Mouse (Mus musculus) lung, embryonic 15.5 days (tissue): ENCODE results near the gene Dazap1. TPM values are rescaled to one million over a fixed set of nuclear protein-coding genes. Genes with fewer than 3 reads are reported as not detected.

Experiments used
- ATAC-seq: fragments of 200-750 bp; cut with Nextera tagmentation; 2 replicates; pipeline ENCODE4 v1.8.0; 2017; ENCODE audit warnings: moderate number of reproducible peaks, borderline replicate concordance; ENCODE audit not compliant: low FRiP score, low TSS enrichment; ENCODE audit errors: extremely low read depth
- H3K27ac ChIP-seq: fragments of 300-500 bp; sonication (generic); 2 replicates; pipeline ENCODE4 v1.5.1; 2015; ENCODE audit warnings: moderate library complexity, mild to moderate bottlenecking, inconsistent platforms
- H3K27me3 ChIP-seq: fragments of 300-500 bp; sonication (generic); 2 replicates; pipeline ENCODE4 v1.6.1; 2015; ENCODE audit warnings: inconsistent platforms
- H3K36me3 ChIP-seq: fragments of 300-500 bp; sonication (generic); 2 replicates; pipeline ENCODE4 v1.6.1; 2015; ENCODE audit warnings: inconsistent platforms
- H3K4me1 ChIP-seq: fragments of 300-500 bp; sonication (generic); 2 replicates; pipeline ENCODE4 v1.6.1; 2015; ENCODE audit warnings: inconsistent platforms
- H3K4me2 ChIP-seq: fragments of 300-500 bp; sonication (generic); 2 replicates; pipeline ENCODE4 v1.6.1; 2015; ENCODE audit warnings: inconsistent platforms, mild to moderate bottlenecking, moderate library complexity
- H3K4me3 ChIP-seq: fragments of 300-500 bp; sonication (generic); 2 replicates; pipeline ENCODE4 v1.5.1; 2015; ENCODE audit warnings: mild to moderate bottlenecking, inconsistent platforms
- H3K9ac ChIP-seq: fragments of 300-500 bp; sonication (generic); 2 replicates; pipeline ENCODE4 v1.6.1; 2015; ENCODE audit warnings: inconsistent platforms
- H3K9me3 ChIP-seq: fragments of 300-500 bp; sonication (generic); 2 replicates; pipeline ENCODE4 v1.6.1; 2016; ENCODE audit warnings: inconsistent platforms
- WGBS: fragments of 180-500 bp; shearing (Covaris S2); methylation state at CpG from one replicate; pipeline ENCODE4 v1.1.7; 2015; 5-methylcytosine and 5-hydroxymethylcytosine counted together
- polyA plus RNA-seq: library from polyadenylated mRNA; unstranded; fragments of >200 nt; fragmentation: Nextera tagmentation; extraction: Ambion mirVana; gene quantifications from 2 replicates; pipeline ENCODE4 v1.2.1, GENCODE M21; 2015

Dazap1 gene
- polyA plus RNA-seq, 1 experiment from 2014 or later, result 67.0 TPM

DNA sequence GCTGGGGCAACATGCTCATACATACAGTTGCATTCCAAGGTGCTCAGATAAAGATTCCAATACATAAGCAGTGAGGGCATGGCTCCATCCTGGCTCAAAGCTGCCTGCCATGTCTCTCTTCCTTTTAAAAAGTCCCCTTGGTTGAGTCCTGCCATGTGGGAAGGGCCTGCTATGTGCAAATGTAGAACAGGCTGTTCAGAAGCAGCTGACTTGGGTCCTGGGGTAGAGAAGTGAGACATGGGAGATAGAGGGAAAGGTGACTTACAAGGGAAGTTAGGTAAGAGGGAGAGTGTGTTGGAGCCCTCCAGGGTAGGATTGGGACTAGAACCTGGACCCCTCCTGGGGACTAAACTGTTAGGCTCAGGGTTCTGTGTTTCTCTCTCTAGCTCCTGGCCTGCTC, 9.3 kb upstream of the Dazap1 start:
- H3K4me3 ChIP-seq, result no peak overlapping the region
- peaks cover 42% of the 10 kb centered on the region for H3K36me3 ChIP-seq
- H3K27ac ChIP-seq, result no peak overlapping the region
- no peaks in the 10 kb centered on the region for H3K27me3 ChIP-seq
- peaks cover 16% of the 10 kb centered on the region for H3K4me1 ChIP-seq
- no peak overlapping the region for H3K9ac ChIP-seq
- no peak for ATAC-seq
- H3K4me2 ChIP-seq, result no peak overlapping the region
- H3K9me3 ChIP-seq, result no peaks in the 10 kb centered on the region

DNA sequence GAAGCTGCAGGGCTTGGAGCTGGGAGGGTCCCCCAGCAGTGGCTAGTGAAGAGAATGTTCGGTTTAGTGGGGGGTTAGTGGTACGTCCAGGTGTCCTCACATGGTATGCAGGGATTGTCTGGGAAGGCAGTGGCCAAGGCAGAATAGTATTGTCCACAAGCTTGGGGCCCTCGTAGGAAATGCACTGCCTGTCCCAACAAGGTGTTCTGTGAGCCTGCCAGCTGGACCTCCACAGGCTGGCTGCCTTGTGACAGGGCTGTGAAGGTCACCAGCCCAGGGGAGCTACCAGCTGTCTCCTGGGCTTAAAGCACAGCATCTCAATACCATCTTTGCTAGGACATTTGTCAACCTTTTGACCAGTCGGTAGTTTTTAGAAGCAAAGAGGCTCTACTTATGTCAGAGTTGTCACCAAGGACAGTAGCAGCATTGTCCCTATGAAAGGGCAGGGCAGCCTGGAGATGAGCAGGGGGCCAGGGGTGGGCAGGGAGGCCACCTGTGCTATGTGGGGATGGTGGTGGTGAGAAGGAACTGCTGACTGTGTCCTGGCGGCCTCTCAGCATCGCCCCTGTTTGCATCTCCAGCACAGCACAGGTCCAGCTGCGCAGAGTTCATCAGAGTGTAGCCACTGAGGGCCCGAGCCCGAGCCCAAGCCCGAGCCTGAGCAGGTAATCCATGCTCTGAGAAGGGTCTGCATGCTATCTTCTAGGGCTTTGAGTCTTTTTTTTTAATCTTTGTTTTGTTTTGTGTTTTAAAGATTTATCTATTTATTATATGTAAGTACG, 8.6 kb upstream of the Dazap1 start:
- no peak overlapping the region for H3K9ac ChIP-seq
- no peak overlapping the region for H3K27ac ChIP-seq
- H3K4me2 ChIP-seq, result no peak overlapping the region
- 87% methylated on average over 11 of the region's 11 CpGs for WGBS
- peaks cover 47% of the 10 kb centered on the region for H3K36me3 ChIP-seq
- H3K9me3 ChIP-seq, result no peaks in the 10 kb centered on the region
- no peak for ATAC-seq
- H3K4me1 ChIP-seq, result peaks cover 16% of the 10 kb centered on the region
- no peak overlapping the region for H3K4me3 ChIP-seq
- no peaks in the 10 kb centered on the region for H3K27me3 ChIP-seq

DNA sequence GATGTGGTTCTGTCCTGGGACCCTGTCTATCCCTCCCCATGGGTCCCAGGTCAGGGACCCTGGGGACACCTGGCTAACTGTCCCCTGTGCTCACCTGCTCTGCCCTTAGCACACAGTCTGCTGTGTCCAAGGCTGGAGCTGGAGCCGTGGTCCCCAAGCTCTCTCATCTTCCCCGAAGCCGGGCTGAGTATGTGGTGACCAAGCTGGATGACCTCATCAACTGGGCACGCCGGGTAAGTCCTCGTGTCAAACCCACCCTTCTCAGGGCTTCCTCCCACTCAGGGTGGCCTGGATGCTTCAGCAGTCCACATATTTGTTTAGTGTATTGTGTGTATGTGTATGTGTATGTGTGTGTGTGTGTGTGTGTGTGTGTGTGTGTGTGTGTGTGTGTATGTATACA, 7.7 kb upstream of the Dazap1 start:
- H3K4me3 ChIP-seq, result no peak overlapping the region
- H3K4me1 ChIP-seq, result peaks cover 9% of the 10 kb centered on the region
- H3K36me3 ChIP-seq, result peaks cover 55% of the 10 kb centered on the region
- no peak for ATAC-seq
- no peaks in the 10 kb centered on the region for H3K27me3 ChIP-seq
- no peak overlapping the region for H3K9ac ChIP-seq
- WGBS, result 70% methylated on average over 6 of the region's 6 CpGs
- no peak overlapping the region for H3K4me2 ChIP-seq
- no peak overlapping the region for H3K27ac ChIP-seq
- no peaks in the 10 kb centered on the region for H3K9me3 ChIP-seq

DNA sequence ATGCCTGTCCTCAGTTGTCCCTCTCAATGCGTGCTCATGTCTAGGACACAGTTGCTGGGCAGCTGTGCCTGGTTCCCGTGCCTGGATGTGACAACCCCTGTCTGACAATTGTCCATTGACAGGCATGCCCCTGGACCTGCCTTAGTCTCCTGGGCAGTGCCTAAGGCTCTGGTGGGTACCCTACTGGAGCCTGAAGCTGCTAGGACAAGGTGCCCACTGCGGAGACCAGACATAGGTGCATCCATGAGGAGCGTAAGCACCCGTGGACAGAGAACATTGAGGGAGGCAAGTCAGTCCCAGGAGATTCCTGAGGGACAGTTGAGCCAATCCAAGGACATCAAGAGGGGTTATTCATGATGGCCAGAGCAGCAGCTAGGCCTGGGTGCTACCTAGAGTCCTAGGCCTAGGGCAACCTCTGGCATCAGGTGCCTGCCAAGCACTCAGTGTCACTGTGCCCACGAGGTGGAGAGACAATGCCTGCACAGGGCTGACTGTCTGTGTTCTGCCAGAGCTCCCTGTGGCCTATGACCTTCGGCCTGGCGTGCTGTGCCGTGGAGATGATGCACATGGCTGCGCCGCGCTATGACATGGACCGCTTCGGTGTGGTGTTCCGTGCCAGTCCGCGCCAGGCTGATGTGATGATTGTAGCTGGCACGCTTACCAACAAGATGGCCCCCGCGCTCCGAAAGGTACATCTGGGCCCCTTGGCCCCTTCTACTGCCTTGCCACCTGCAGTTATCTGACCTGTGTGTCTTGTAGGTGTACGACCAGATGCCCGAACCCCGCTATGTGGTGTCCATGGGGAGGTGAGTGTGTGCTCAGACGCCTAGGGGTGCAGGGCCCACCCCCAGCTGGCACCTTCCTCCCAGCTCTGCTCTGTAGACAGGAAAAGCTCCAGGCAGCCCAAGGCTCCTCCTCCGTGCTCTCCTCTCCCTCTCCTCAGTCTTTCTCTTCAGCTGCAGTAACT, 6.7 kb upstream of the Dazap1 start:
- Histone ChIP-seq H3K36me3 (peaks cover 59% of the 10 kb centered on the region), H3K4me1 (peaks cover 14% of the 10 kb centered on the region), H3K9ac (no peak overlapping the region), H3K4me2 (no peak overlapping the region), H3K4me3 (no peak overlapping the region), H3K27ac (no peak overlapping the region), H3K9me3 (no peaks in the 10 kb centered on the region), H3K27me3 (no peaks in the 10 kb centered on the region)
- WGBS, result 93% methylated on average over 26 of the region's 26 CpGs
- no peak for ATAC-seq

DNA sequence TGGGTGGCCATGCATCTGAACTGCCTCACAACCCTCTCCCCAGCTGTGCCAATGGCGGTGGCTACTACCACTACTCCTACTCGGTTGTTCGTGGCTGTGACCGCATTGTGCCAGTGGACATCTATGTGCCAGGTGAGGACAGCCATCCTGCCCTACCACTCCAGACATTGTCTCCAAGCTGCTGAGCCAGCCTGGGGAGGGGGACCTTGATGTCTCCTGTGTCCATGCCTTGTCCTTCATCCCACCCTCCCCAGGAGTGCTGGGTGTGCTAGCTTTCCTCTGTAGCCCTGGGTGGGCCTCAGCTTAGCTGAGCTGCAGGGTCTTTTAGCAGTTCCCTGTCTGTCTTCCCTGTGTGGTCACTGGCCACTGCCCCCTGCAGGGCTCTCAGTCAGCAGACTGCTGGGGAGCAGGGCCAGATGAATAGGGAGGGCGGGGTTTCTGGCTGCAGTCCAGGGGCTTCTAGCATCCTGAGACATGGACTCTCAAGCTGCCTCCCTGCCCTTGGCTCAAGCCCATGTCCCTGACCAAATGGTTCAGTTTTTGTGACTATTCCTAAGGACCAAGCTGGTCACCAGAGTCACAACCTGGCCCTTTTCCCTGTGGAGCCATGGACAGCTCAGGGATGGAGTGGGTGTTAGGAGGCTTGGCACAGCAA, 5.3 kb upstream of the Dazap1 start:
- peaks cover 17% of the 10 kb centered on the region for H3K4me1 ChIP-seq
- no peak overlapping the region for H3K27ac ChIP-seq
- no peak overlapping the region for H3K4me2 ChIP-seq
- no peaks in the 10 kb centered on the region for H3K27me3 ChIP-seq
- WGBS, result 91% methylated on average over 5 of the region's 5 CpGs
- H3K36me3 ChIP-seq, result peaks cover 59% of the 10 kb centered on the region
- H3K4me3 ChIP-seq, result no peak overlapping the region
- no peaks in the 10 kb centered on the region for H3K9me3 ChIP-seq
- ATAC-seq, result no peak
- no peak overlapping the region for H3K9ac ChIP-seq

DNA sequence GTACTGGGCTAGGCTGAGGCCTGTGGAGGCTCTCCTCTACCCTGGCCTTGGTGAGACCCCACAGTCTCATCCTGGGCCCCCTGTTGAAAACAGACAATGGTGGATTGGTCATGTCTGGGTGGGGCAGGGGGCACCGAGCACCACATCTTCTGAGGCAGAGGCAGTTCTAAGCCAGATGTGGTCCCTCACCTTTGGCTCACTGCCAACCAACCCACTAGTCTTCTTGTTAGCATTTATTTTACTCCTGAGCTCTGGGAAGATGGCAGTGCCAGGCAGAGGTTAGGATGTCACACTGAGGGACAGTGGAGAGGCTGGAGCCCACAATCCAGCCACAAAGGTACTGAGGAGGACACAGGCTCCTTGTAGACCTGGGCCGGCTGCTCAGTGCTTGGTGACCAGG, 3.4 kb upstream of the Dazap1 start:
- H3K9ac ChIP-seq, result no peak overlapping the region
- 67% methylated on average over 2 of the region's 2 CpGs for WGBS
- peaks cover 54% of the 10 kb centered on the region for H3K36me3 ChIP-seq
- no peak for ATAC-seq
- H3K27me3 ChIP-seq, result no peaks in the 10 kb centered on the region
- no peak overlapping the region for H3K27ac ChIP-seq
- H3K9me3 ChIP-seq, result no peaks in the 10 kb centered on the region
- H3K4me1 ChIP-seq, result peaks cover 26% of the 10 kb centered on the region
- H3K4me3 ChIP-seq, result no peak overlapping the region
- H3K4me2 ChIP-seq, result no peak overlapping the region

DNA sequence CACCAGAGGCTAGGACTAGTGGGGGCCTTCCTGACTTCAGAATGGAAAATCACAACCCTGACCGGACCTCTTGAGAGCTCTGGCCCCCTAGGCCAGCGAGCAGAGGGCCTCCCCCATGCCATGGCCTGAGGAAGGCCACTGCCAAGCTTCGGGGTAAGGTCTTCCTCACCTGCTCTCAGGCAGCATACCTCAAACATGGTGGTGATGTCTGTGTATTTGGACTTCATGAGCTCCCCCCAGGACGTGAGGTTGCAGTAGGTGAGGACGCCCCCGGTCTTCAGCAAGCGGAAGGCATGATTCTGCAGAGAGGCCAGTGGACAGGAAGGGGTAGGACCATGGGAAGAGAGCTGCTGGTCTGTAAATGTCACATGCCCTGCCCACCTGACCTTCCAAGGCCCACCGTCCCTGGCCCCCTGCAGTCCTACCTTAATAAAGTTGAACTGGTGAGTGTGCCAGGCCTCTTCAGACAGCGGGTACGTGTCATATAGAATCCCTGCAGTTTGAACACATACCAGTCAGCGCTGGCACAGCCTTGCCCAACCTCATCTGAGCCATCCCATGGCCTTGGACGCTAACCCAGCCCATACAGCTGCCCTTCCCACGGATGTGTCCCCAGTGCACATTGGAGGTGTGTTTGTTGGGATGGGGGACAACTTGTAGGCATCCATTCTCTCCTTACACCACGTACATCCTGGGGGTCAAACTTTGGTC, 2.4 kb upstream of the Dazap1 start:
- Histone ChIP-seq H3K4me3 (no peak overlapping the region), H3K4me2 (peak overlapping the region; percentile 94; the same call in 1 of the 2 replicates), H3K27ac (0 out of 2 replicates have a peak overlapping the region, but pooled peaks have one; percentile 98)

DNA sequence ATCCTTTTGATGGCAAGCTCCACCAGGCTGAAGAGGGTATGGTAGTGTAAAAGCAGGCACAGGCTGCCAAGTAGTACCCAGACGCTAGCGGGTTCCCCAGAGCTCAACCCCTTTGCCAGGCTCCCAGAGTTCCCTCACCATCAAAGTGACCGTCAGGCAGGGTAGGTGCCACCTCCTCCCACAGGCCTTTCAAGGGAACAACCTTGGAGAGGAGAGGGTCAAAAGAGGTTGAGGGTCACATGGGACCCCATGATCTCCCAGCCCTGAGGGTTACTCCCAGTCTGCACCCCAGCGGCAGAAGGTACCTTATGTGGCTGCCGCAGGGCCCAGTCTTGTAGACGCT, 1.9 kb upstream of the Dazap1 start:
- Histone ChIP-seq H3K36me3 (peaks cover 42% of the 10 kb centered on the region), H3K4me3 (peak overlapping the region; percentile 50), H3K9me3 (no peaks in the 10 kb centered on the region), H3K27me3 (no peaks in the 10 kb centered on the region), H3K4me1 (peaks cover 31% of the 10 kb centered on the region), H3K9ac (0 out of 2 replicates have a peak overlapping the region, but pooled peaks have one; percentile 59), H3K4me2 (peak overlapping the region; percentile 94), H3K27ac (peak overlapping the region; percentile 98; the same call in 1 of the 2 replicates)
- no peak for ATAC-seq
- 77% methylated on average over 6 of the region's 6 CpGs for WGBS

More for the DNA sequence above, 2.4 kb upstream of the Dazap1 start:
- H3K9me3 ChIP-seq, result no peaks in the 10 kb centered on the region
- H3K27me3 ChIP-seq, result no peaks in the 10 kb centered on the region
- no peak for ATAC-seq
- 84% methylated on average over 14 of the region's 14 CpGs for WGBS
- H3K9ac ChIP-seq, result no peak overlapping the region
- H3K4me1 ChIP-seq, result peaks cover 26% of the 10 kb centered on the region
- peaks cover 47% of the 10 kb centered on the region for H3K36me3 ChIP-seq

DNA sequence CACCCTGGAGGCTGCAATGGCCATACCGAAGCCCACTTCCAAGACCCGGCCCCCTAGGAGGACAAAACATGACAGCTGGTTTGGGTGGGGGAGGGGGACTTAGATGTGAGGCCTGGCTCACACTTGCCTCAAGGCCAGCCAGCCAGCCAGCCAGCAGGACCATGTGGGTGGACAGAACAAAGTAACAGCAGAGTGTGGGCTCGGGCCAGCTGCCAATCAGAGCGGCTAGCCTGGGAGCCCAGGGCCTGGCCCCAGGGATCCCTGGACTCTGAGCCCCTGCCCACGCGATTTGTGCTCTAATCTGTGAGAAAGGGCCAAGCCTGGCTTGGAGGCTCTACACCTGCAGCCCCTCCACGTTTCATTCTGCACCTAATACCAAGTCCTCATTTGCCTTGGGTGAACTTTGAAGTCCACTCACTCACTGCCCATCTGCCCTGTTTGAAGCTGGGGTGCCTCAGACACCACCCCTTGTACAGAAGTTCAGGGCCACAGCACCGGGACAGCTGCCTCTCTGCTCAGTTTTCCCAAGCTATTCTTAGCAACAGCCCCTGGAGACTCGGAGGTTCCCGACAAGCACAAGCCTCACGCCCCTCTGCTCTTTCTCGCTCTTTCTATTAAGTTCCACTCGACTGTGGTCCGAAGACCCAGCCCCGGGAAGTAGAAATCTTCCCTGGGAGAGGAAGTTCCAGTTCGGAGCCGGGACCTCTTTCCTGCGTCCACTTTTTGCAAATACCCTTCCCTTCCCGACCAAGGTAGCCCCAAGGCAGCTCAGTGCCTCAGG, 1.2 kb upstream of the Dazap1 start:
- Histone ChIP-seq H3K9me3 (no peaks in the 10 kb centered on the region), H3K36me3 (peaks cover 36% of the 10 kb centered on the region), H3K4me1 (peaks cover 31% of the 10 kb centered on the region), H3K27me3 (no peaks in the 10 kb centered on the region), H3K9ac (peak overlapping the region; percentile 59), H3K4me3 (peak overlapping the region; percentile 50), H3K27ac (peak overlapping the region; percentile 98), H3K4me2 (peak overlapping the region; percentile 94)
- WGBS, result 5% methylated on average over 19 of the region's 19 CpGs
- ATAC-seq, result no peak

DNA sequence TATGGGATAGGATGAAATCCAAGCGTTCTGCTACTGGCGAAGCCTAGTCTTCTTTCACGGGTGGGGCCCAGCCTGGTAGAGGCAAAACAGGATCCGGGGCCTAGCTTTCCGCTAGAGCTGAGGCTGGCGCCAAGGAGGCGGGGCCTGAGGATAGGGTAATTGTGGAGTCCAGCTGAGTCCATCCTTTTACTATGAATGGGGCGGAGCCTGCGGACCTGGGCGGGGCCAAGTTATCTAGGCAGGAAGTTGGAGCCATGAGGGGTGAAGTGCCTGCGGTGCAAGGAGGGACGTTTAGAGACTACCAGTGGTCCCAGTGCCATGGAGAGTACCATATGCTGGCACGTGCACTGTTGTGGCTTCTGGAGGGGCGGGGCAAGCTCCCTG, 291 bp downstream of the Dazap1 start:
- Histone ChIP-seq H3K9ac (peak overlapping the region; percentile 49), H3K4me3 (peak overlapping the region; percentile 50), H3K27ac (peak overlapping the region; percentile 98), H3K36me3 (peaks cover 21% of the 10 kb centered on the region), H3K27me3 (no peaks in the 10 kb centered on the region), H3K9me3 (no peaks in the 10 kb centered on the region), H3K4me1 (peaks cover 41% of the 10 kb centered on the region), H3K4me2 (peak overlapping the region; percentile 94)
- under 1% methylated on average over 14 of the region's 14 CpGs for WGBS
- peak; percentile 76 for ATAC-seq
